Mouse (Mus musculus) thymus, adult 2 months (tissue): Measurements from ENCODE around the gene Clpsl2. TPM values are rescaled to one million over a fixed set of nuclear protein-coding genes. Genes with fewer than 3 reads are reported as not detected.
A peak's percentile ranks its signal among the peaks of the same experiment; 100 is the strongest.

ENCODE experiments used
- DNase-seq: peaks from one replicate; pipeline ENCODE4 v3.0.0; 2021
- H3K27ac ChIP-seq: fragments of 200-500 bp; 2 replicates; pipeline ENCODE4 v1.5.1; 2012; ENCODE audit warnings: low read length, control low read depth; ENCODE audit not compliant: control insufficient read depth, insufficient read depth
- H3K27me3 ChIP-seq: fragments of 200-500 bp; 2 replicates; pipeline ENCODE4 v1.6.1; 2012; ENCODE audit warnings: mild to moderate bottlenecking, low read length, moderate library complexity, mixed read lengths; ENCODE audit not compliant: control insufficient read depth, insufficient read depth
- H3K36me3 ChIP-seq: fragments of 200-500 bp; 2 replicates; pipeline ENCODE4 v1.6.1; 2012; ENCODE audit warnings: mild to moderate bottlenecking, low read length, moderate library complexity; ENCODE audit not compliant: control insufficient read depth, insufficient read depth
- H3K4me1 ChIP-seq: fragments of 200-500 bp; replicated peaks from 2 replicates; pipeline ENCODE4 v1.6.1; 2012; ENCODE audit warnings: low read length; ENCODE audit not compliant: control insufficient read depth, insufficient read depth
- H3K4me3 ChIP-seq: fragments of 200-500 bp; 2 replicates; pipeline ENCODE4 v1.5.1; 2012; ENCODE audit warnings: mild to moderate bottlenecking, low read length, control low read depth, moderate library complexity; ENCODE audit not compliant: control insufficient read depth, insufficient read depth
- CTCF ChIP-seq: fragments of 200-500 bp; IDR thresholded peaks from 2 replicates; pipeline ENCODE4 v1.5.1; 2012; ENCODE audit warnings: mild to moderate bottlenecking, control low read depth, low read length, moderate library complexity, borderline replicate concordance; ENCODE audit not compliant: control insufficient read depth, poor library complexity, insufficient read depth; ENCODE audit errors: extremely low read depth
- POLR2A ChIP-seq: fragments of 200-500 bp; IDR thresholded peaks from 2 replicates; pipeline ENCODE4 v1.6.1; 2012; ENCODE audit warnings: mild to moderate bottlenecking, low read length, control low read depth, moderate library complexity; ENCODE audit not compliant: control insufficient read depth, poor library complexity, insufficient read depth; ENCODE audit errors: extremely low read depth
- WGBS: fragments of 180-500 bp; shearing (Covaris S2); methylation state at CpG from one replicate; pipeline ENCODE4 v1.1.7; 2018; 5-methylcytosine and 5-hydroxymethylcytosine counted together
- polyA plus RNA-seq: library from polyadenylated mRNA; depleted of rRNA; stranded (reverse); fragments of >200 nt; gene quantifications from 2 replicates; pipeline ENCODE4 v1.2.3, GENCODE M21; 2012

Gene Clpsl2
- polyA plus RNA-seq, 1 experiment, result not detected

GRCm38 (mm10) chr17:28581056-28581455 lies 31.8 kb downstream of the Clpsl2 start:
- H3K4me3 ChIP-seq, result no peak overlapping the region
- no peak overlapping the region for H3K27ac ChIP-seq
- no peak for TF ChIP-seq CTCF
- no peak for TF ChIP-seq POLR2A
- no peaks in the 10 kb centered on the region for H3K27me3 ChIP-seq
- H3K36me3 ChIP-seq, result no peaks in the 10 kb centered on the region
- peaks cover 3% of the 10 kb centered on the region for H3K4me1 ChIP-seq
- no peak for DNase-seq
- 65% methylated on average over 2 of the region's 2 CpGs for WGBS

DNA sequence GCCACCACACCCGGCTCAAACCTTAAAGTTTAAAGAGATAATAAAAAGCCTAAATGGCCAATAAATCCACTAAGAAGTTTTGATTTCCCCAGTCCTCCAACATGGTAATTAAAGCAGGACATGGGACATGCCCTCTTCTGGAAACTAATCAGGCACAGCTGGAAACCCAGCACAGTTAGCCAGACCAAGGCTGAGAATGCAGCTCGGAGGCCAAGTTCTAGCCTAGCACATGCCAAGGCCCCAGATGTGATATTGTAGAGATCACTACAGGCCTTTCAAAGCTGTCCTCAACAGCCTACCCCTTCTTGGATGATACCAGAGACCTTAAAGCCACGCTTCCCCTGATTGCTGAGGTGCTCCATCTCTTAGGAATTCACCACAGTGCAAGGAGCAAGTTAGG lies 37.3 kb downstream of the Clpsl2 start:
- TF ChIP-seq CTCF (no peak), POLR2A (no peak)
- H3K4me1 ChIP-seq, result no peaks in the 10 kb centered on the region
- H3K27ac ChIP-seq, result no peak overlapping the region
- WGBS, result 95% methylated on average over 3 of the region's 3 CpGs
- DNase-seq, result no peak
- peaks cover 27% of the 10 kb centered on the region for H3K36me3 ChIP-seq
- H3K4me3 ChIP-seq, result no peak overlapping the region
- no peaks in the 10 kb centered on the region for H3K27me3 ChIP-seq

DNA sequence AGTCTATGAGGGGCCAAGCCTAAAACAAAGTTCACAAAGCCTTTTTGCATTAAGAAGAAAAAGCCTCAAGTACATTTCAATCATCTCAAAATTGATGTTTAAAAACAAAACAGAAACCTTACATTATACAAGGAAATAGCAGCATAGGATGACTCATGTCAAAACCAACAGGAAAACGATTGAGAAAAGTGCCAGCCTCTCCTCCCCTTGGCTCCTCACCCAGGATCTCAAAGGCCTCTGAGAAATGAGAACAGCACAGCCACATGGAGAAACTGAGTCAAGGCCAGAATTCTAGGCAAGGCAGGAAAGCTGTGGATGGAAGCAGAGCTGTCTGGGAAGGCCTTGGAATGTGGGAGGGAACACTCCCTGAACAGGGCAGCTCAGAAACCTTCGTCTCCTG lies 39.4 kb downstream of the Clpsl2 start:
- 80% methylated on average over 2 of the region's 2 CpGs for WGBS
- H3K27ac ChIP-seq, result no peak overlapping the region
- TF ChIP-seq POLR2A, result no peak
- no peak for TF ChIP-seq CTCF
- DNase-seq, result no peak
- H3K36me3 ChIP-seq, result peaks cover 47% of the 10 kb centered on the region
- H3K27me3 ChIP-seq, result no peaks in the 10 kb centered on the region
- H3K4me1 ChIP-seq, result no peaks in the 10 kb centered on the region
- no peak overlapping the region for H3K4me3 ChIP-seq

DNA sequence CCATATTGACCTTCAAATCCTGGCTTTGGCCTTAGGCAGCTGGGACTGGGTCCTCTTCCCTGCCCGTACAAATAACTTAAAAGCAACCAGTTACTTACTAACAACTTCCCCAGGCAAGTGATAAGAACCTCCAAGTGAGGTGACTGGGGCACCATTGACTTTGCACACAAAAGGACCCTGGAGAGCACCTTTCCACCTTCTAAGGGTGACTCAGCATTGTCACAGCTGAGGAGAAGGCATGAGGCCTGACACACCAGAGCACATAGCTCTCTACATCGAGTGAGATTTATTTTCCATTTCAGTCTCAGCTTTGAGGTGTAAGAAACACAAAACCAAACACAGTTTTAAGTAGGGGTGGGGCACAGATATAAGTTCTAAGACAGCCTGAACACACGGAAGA lies 41.4 kb downstream of the Clpsl2 start:
- Histone ChIP-seq H3K4me1 (no peaks in the 10 kb centered on the region), H3K36me3 (peaks cover 50% of the 10 kb centered on the region), H3K27me3 (no peaks in the 10 kb centered on the region), H3K4me3 (no peak overlapping the region), H3K27ac (no peak overlapping the region)
- TF ChIP-seq POLR2A (no peak), CTCF (no peak)
- no peak for DNase-seq
- WGBS, result 75% methylated on average over 3 of the region's 3 CpGs

- 77% methylated on average over 5 of the region's 5 CpGs for WGBS
- no peak for TF ChIP-seq POLR2A
- TF ChIP-seq CTCF, result no peak
- peaks cover 59% of the 10 kb centered on the region for H3K36me3 ChIP-seq
- H3K4me1 ChIP-seq, result no peaks in the 10 kb centered on the region
- DNase-seq, result no peak
- H3K27me3 ChIP-seq, result no peaks in the 10 kb centered on the region
- no peak overlapping the region for H3K27ac ChIP-seq
- H3K4me3 ChIP-seq, result no peak overlapping the region
Measured at GRCm38 (mm10) chr17:28591476-28591875, 42.3 kb downstream of the Clpsl2 start.

- H3K36me3 ChIP-seq, result peaks cover 64% of the 10 kb centered on the region
- no peaks in the 10 kb centered on the region for H3K4me1 ChIP-seq
- peak; percentile 92 for TF ChIP-seq CTCF
- no peak for TF ChIP-seq POLR2A
- no peak overlapping the region for H3K4me3 ChIP-seq
- no peaks in the 10 kb centered on the region for H3K27me3 ChIP-seq
- no peak overlapping the region for H3K27ac ChIP-seq
- WGBS, result 19% methylated on average over 4 of the region's 4 CpGs
- DNase-seq, result peak; percentile 78
Measured at GRCm38 (mm10) chr17:28592998-28593397, 43.8 kb downstream of the Clpsl2 start.

GRCm38 (mm10) chr17:28593965-28594364 lies 44.8 kb downstream of the Clpsl2 start:
- no peak for DNase-seq
- no peaks in the 10 kb centered on the region for H3K27me3 ChIP-seq
- no peak overlapping the region for H3K27ac ChIP-seq
- H3K4me3 ChIP-seq, result no peak overlapping the region
- WGBS, result 89% methylated on average over 4 of the region's 4 CpGs
- H3K36me3 ChIP-seq, result peaks cover 67% of the 10 kb centered on the region
- TF ChIP-seq CTCF (no peak), POLR2A (no peak)
- no peaks in the 10 kb centered on the region for H3K4me1 ChIP-seq
